Mouse (Mus musculus): ENCODE measurements around the gene Ctnnbip1.

GRCm38 (mm10) chr4:149553834-149554233, 35.8 kb downstream of the Ctnnbip1 start:
- TF ChIP-seq CTCF (IDR thresholded peaks at IDR 0.05; ENCODE audit: low read depth) (no peak), EP300 (IDR thresholded peaks at IDR 0.05; ENCODE audit: low read depth) (no peak)

Measured in heart, postnatal 0 days (tissue).